Mouse (Mus musculus) midbrain, embryonic 10.5 days (tissue): ENCODE data around the gene Srms. TPM values are rescaled to one million over a fixed set of nuclear protein-coding genes. Genes with fewer than 3 reads are reported as not detected.

Source experiments
- DNase-seq: peaks from one replicate; pipeline ENCODE4 v3.0.0-alpha.2; 2017; ENCODE audit warnings: low spot score
- H3K27ac ChIP-seq: fragments of 300-500 bp; sonication (generic); replicated peaks from 2 replicates; pipeline ENCODE4 v1.5.1; 2016; ENCODE audit warnings: mild to moderate bottlenecking
- H3K27me3 ChIP-seq: fragments of 300-500 bp; sonication (generic); 2 replicates; pipeline ENCODE4 v1.6.1; 2016; ENCODE audit warnings: low read depth, mild to moderate bottlenecking; ENCODE audit not compliant: poor library complexity, severe bottlenecking
- H3K36me3 ChIP-seq: fragments of 300-500 bp; sonication (generic); 2 replicates; pipeline ENCODE4 v1.6.1; 2016; ENCODE audit warnings: mild to moderate bottlenecking, moderate library complexity
- H3K4me1 ChIP-seq: fragments of 300-500 bp; sonication (generic); 2 replicates; pipeline ENCODE4 v1.6.1; 2016
- H3K4me3 ChIP-seq: fragments of 300-500 bp; sonication (generic); 2 replicates; pipeline ENCODE4 v1.5.1; 2016; ENCODE audit warnings: mild to moderate bottlenecking, moderate library complexity
- H3K9me3 ChIP-seq: fragments of 300-500 bp; sonication (generic); replicated peaks from 2 replicates; pipeline ENCODE4 v1.6.1; 2016; ENCODE audit warnings: mild to moderate bottlenecking
- WGBS: fragments of 180-500 bp; shearing (Covaris S2); methylation state at CpG from one replicate; pipeline ENCODE4 v1.1.7; 2016; 5-methylcytosine and 5-hydroxymethylcytosine counted together
- polyA plus RNA-seq: library from polyadenylated mRNA; unstranded; fragments of >200 nt; fragmentation: Nextera tagmentation; extraction: Ambion mirVana; gene quantifications from 2 replicates; pipeline ENCODE4 v1.2.1, GENCODE M21; 2016

Gene Srms
- polyA plus RNA-seq, 1 experiment from 2014 or later = 0.20 TPM

- no peak overlapping the region for H3K27ac ChIP-seq
- H3K27me3 ChIP-seq = no peaks in the 10 kb centered on the region
- WGBS = 91% methylated on average over 17 of the region's 17 CpGs
- H3K4me3 ChIP-seq = no peak overlapping the region
- no peaks in the 10 kb centered on the region for H3K9me3 ChIP-seq
- peaks cover 15% of the 10 kb centered on the region for H3K4me1 ChIP-seq
- no peak for DNase-seq
- H3K36me3 ChIP-seq = no peaks in the 10 kb centered on the region
These were observed 24.4 kb upstream of the Srms start for GRCm38 (mm10) chr2:181237251-181238014.

GRCm38 (mm10) chr2:181235681-181236566 is 22.9 kb upstream of the Srms start:
- H3K4me3 ChIP-seq = no peak overlapping the region
- H3K27me3 ChIP-seq = no peaks in the 10 kb centered on the region
- H3K27ac ChIP-seq = no peak overlapping the region
- WGBS = 86% methylated on average over 23 of the region's 23 CpGs
- no peaks in the 10 kb centered on the region for H3K36me3 ChIP-seq
- no peaks in the 10 kb centered on the region for H3K9me3 ChIP-seq
- 0 out of 2 replicates have a peak, but pooled peaks cover 5% of the 10 kb centered on the region for H3K4me1 ChIP-seq
- DNase-seq = no peak

GRCm38 (mm10) chr2:181234680-181235079 is 21.7 kb upstream of the Srms start:
- Histone ChIP-seq H3K36me3 (no peaks in the 10 kb centered on the region), H3K27ac (no peak overlapping the region), H3K9me3 (no peaks in the 10 kb centered on the region), H3K4me1 (0 out of 2 replicates have a peak, but pooled peaks cover 5% of the 10 kb centered on the region), H3K4me3 (no peak overlapping the region), H3K27me3 (no peaks in the 10 kb centered on the region)
- 97% methylated on average over 11 of the region's 11 CpGs for whole genome bisulfite sequencing
- DNase-seq = no peak

GRCm38 (mm10) chr2:181233443-181233842 is 20.5 kb upstream of the Srms start:
- WGBS = 92% methylated on average over 15 of the region's 15 CpGs
- DNase-seq = no peak
- Histone ChIP-seq H3K27ac (no peak overlapping the region), H3K4me1 (0 out of 2 replicates have a peak, but pooled peaks cover 5% of the 10 kb centered on the region), H3K4me3 (no peak overlapping the region), H3K9me3 (no peaks in the 10 kb centered on the region), H3K36me3 (no peaks in the 10 kb centered on the region), H3K27me3 (no peaks in the 10 kb centered on the region)

GRCm38 (mm10) chr2:181231171-181231570 is 18.2 kb upstream of the Srms start:
- no peak for DNase-seq
- Histone ChIP-seq H3K27ac (no peak overlapping the region), H3K9me3 (no peaks in the 10 kb centered on the region), H3K4me1 (no peaks in the 10 kb centered on the region), H3K4me3 (peak overlapping the region; percentile 4; the same call in 1 of the 2 replicates), H3K27me3 (no peaks in the 10 kb centered on the region), H3K36me3 (no peaks in the 10 kb centered on the region)
- WGBS = 83% methylated on average over 20 of the region's 20 CpGs

GRCm38 (mm10) chr2:181228335-181228734 is 15.3 kb upstream of the Srms start:
- Histone ChIP-seq H3K27ac (no peak overlapping the region), H3K4me3 (no peak overlapping the region), H3K27me3 (no peaks in the 10 kb centered on the region), H3K36me3 (no peaks in the 10 kb centered on the region), H3K9me3 (no peaks in the 10 kb centered on the region), H3K4me1 (no peaks in the 10 kb centered on the region)
- DNase-seq = no peak
- 74% methylated on average over 1 of the region's 1 CpGs for whole genome bisulfite sequencing

GRCm38 (mm10) chr2:181227122-181227521 is 14.1 kb upstream of the Srms start:
- H3K27ac ChIP-seq = no peak overlapping the region
- no peaks in the 10 kb centered on the region for H3K27me3 ChIP-seq
- DNase-seq = no peak
- no peaks in the 10 kb centered on the region for H3K36me3 ChIP-seq
- no peak overlapping the region for H3K4me3 ChIP-seq
- WGBS = 87% methylated on average over 3 of the region's 3 CpGs
- no peaks in the 10 kb centered on the region for H3K9me3 ChIP-seq
- no peaks in the 10 kb centered on the region for H3K4me1 ChIP-seq

GRCm38 (mm10) chr2:181224994-181225393 is 12.0 kb upstream of the Srms start:
- no peaks in the 10 kb centered on the region for H3K36me3 ChIP-seq
- no peak overlapping the region for H3K4me3 ChIP-seq
- peaks cover 8% of the 10 kb centered on the region for H3K4me1 ChIP-seq
- no peaks in the 10 kb centered on the region for H3K9me3 ChIP-seq
- WGBS = 89% methylated on average over 2 of the region's 2 CpGs
- no peak overlapping the region for H3K27ac ChIP-seq
- no peak for DNase-seq
- peaks cover 16% of the 10 kb centered on the region; the same call in 1 of the 2 replicates for H3K27me3 ChIP-seq

- Histone ChIP-seq H3K27ac (peak overlapping the region; percentile 77), H3K4me3 (peak overlapping the region; percentile 53), H3K4me1 (peaks cover 19% of the 10 kb centered on the region), H3K9me3 (no peaks in the 10 kb centered on the region), H3K27me3 (peaks cover 28% of the 10 kb centered on the region), H3K36me3 (no peaks in the 10 kb centered on the region)
- DNase-seq = no peak
- 59% methylated on average over 2 of the region's 2 CpGs for WGBS
These were observed 7.4 kb upstream of the Srms start for GRCm38 (mm10) chr2:181220361-181220760.

GRCm38 (mm10) chr2:181219538-181220216 is 6.7 kb upstream of the Srms start, which contains the start of gene Fndc11:
TSS of gene Fndc11 (plus strand) at chr2:181220013.
- peak; percentile 74 for DNase-seq
- H3K27ac ChIP-seq = peak within 1 kb of the TSS; percentile 77
- no peaks in the 10 kb centered on the region for H3K36me3 ChIP-seq
- WGBS = 6% methylated on average over 25 of the region's 25 CpGs
- H3K27me3 ChIP-seq = peaks cover 33% of the 10 kb centered on the region
- H3K9me3 ChIP-seq = no peaks in the 10 kb centered on the region
- peak within 1 kb of the TSS; percentile 53 for H3K4me3 ChIP-seq
- peaks cover 19% of the 10 kb centered on the region for H3K4me1 ChIP-seq

GRCm38 (mm10) chr2:181218881-181219485 is 6.0 kb upstream of the Srms start:
- 67% methylated on average over 5 of the region's 5 CpGs for WGBS

GRCm38 (mm10) chr2:181216037-181216436 is 3.1 kb upstream of the Srms start:
- no peak overlapping the region for H3K27ac ChIP-seq
- DNase-seq = no peak
- no peak overlapping the region for H3K4me3 ChIP-seq
- no peaks in the 10 kb centered on the region for H3K9me3 ChIP-seq
- peaks cover 38% of the 10 kb centered on the region for H3K4me1 ChIP-seq
- peaks cover 61% of the 10 kb centered on the region for H3K27me3 ChIP-seq
- no peaks in the 10 kb centered on the region for H3K36me3 ChIP-seq
- WGBS = 90% methylated on average over 6 of the region's 6 CpGs

More at GRCm38 (mm10) chr2:181218881-181219485, 6.0 kb upstream of the Srms start:
- Histone ChIP-seq H3K27ac (no peak overlapping the region), H3K4me3 (no peak overlapping the region), H3K4me1 (peaks cover 19% of the 10 kb centered on the region), H3K27me3 (peaks cover 40% of the 10 kb centered on the region), H3K9me3 (no peaks in the 10 kb centered on the region), H3K36me3 (no peaks in the 10 kb centered on the region)
- DNase-seq = no peak
